Comparison of ENCODE assay signal across 7 mouse cellular contexts in the genomic region with DNA sequence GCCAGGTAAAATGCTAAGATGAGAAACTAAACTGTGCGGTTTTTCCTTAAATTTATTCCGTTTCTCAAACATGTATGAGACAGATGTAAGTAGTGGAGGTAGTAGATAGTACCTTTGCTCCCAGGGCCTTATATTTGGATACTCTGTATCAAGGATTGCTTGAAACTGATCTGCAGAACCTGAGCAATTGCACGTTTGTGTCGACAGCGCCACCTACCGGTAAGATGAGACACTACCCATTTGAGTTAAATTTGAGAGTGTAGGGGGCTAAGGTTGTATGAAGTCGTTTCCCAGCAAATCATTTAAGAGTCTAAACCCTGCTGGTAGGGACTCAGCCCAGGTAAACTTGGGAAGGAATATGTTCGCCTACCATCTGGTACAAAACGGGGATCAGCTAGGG. TPM values are rescaled to one million over a fixed set of nuclear protein-coding genes. Genes with fewer than 3 reads are reported as not detected.
DNase-seq lines count a peak whose midpoint lies in the region; ATAC-seq and TF ChIP-seq lines count a peak whose summit lies in the region.

No protein-coding gene starts in this region.

- no peaks in the 10 kb centered on the region for H3K27me3 ChIP-seq in forebrain, embryonic 15.5 days
- H3K27me3 ChIP-seq in kidney, adult 2 months (replicated peaks; ENCODE audit: control insufficient read depth, insufficient read depth, low read length), result no peaks in the 10 kb centered on the region
- 0 out of 2 replicates have a peak, but pooled peaks cover 4% of the 10 kb centered on the region for H3K27me3 ChIP-seq in liver, embryonic 12.5 days (replicated peaks)

- no peak for TF ChIP-seq POLR2A in kidney, adult 2 months (IDR thresholded peaks at IDR 0.05; ENCODE audit: low read depth, low read length)

- no peaks in the 10 kb centered on the region for H3K9me3 ChIP-seq in forebrain, embryonic 15.5 days
- H3K9me3 ChIP-seq in liver, embryonic 12.5 days (replicated peaks), result no peaks in the 10 kb centered on the region

- H3K27ac ChIP-seq in forebrain, embryonic 15.5 days (replicated peaks), result no peak overlapping the region
- H3K27ac ChIP-seq in kidney, adult 2 months (ENCODE audit: insufficient read depth, low read depth, low read length), result no peak overlapping the region
- no peak overlapping the region for H3K27ac ChIP-seq in liver, embryonic 12.5 days

- peak; percentile 80 for TF ChIP-seq CTCF in kidney, adult 2 months (conservative IDR thresholded peaks at IDR 0.05; ENCODE audit: insufficient read depth, insufficient read length, low read depth, low read length)

- H3K9ac ChIP-seq in forebrain, embryonic 15.5 days (replicated peaks), result no peak overlapping the region
- no peak overlapping the region for H3K9ac ChIP-seq in liver, embryonic 12.5 days

- H3K4me2 ChIP-seq in forebrain, embryonic 15.5 days (replicated peaks), result no peak overlapping the region
- H3K4me2 ChIP-seq in liver, embryonic 12.5 days, result 0 out of 2 replicates have a peak overlapping the region, but pooled peaks have one; percentile 4

- no peaks in the 10 kb centered on the region for H3K4me1 ChIP-seq in forebrain, embryonic 15.5 days
- H3K4me1 ChIP-seq in kidney, adult 2 months (ENCODE audit: control insufficient read depth, insufficient read depth, low read length), result no peaks in the 10 kb centered on the region
- peaks cover 14% of the 10 kb centered on the region for H3K4me1 ChIP-seq in liver, embryonic 12.5 days

- peak; percentile 51; the same call in 1 of the 2 replicates for ATAC-seq in forebrain, embryonic 15.5 days (replicated peaks)
- peak; percentile 13; the same call in 1 of the 2 replicates for ATAC-seq in liver, embryonic 12.5 days
- ATAC-seq in neutrophil, adult 5-6 weeks (ENCODE audit: extremely low read depth, insufficient number of reproducible peaks, low FRiP score, poor library complexity, severe bottlenecking), result peak; percentile 70; the same call in 1 of the 2 replicates

- DNase-seq in 3T3-L1 (ENCODE audit: low read depth, low spot score), result peak; percentile 88
- peak; percentile 70 for DNase-seq in CD4-positive helper T cell, adult 2 months (ENCODE audit: low read depth, low spot score)
- DNase-seq in brain, embryonic 18.5 days (ENCODE audit: low read depth, low spot score), result peak; percentile 22
- DNase-seq in kidney, adult 2 months, result peak; percentile 69

- WGBS in forebrain, embryonic 15.5 days, result 3% methylated on average over 9 of the region's 9 CpGs
- WGBS in kidney, adult 2 months, result 6% methylated on average over 9 of the region's 9 CpGs
- WGBS in liver, embryonic 12.5 days (ENCODE audit: insufficient replicate concordance), result 3% methylated on average over 9 of the region's 9 CpGs

- no peak overlapping the region for H3K4me3 ChIP-seq in forebrain, embryonic 15.5 days
- no peak overlapping the region for H3K4me3 ChIP-seq in kidney, adult 2 months (ENCODE audit: insufficient read depth, low read depth, low read length)
- no peak overlapping the region for H3K4me3 ChIP-seq in liver, embryonic 12.5 days

- no peaks in the 10 kb centered on the region for H3K36me3 ChIP-seq in forebrain, embryonic 15.5 days
- no peaks in the 10 kb centered on the region for H3K36me3 ChIP-seq in kidney, adult 2 months (ENCODE audit: control insufficient read depth, insufficient read depth, low read length)
- no peaks in the 10 kb centered on the region for H3K36me3 ChIP-seq in liver, embryonic 12.5 days

RNA-seq across cellular contexts. Expression of a gene that starts 45.8 kb away (rescaled TPM):
- 16.0 and 20.4 TPM in 2 replicates for polyA plus RNA-seq in forebrain, embryonic 15.5 days (2015; fragmentation: Nextera tagmentation; extraction: Ambion mirVana)
- 35.8 and 40.8 TPM in 2 replicates for polyA plus RNA-seq in kidney, adult 2 months (2012; rRNA removed)
- polyA plus RNA-seq in liver, embryonic 12.5 days (2016; fragmentation: Nextera tagmentation; extraction: Ambion mirVana), result 6.3 and 6.6 TPM in 2 replicates
- 26.4 and 29.8 TPM in 2 replicates for total RNA-seq in neutrophil, adult 5-6 weeks (2017)

RNA-seq across cellular contexts. Expression of a gene that starts 46.2 kb away (rescaled TPM):
- not detected in 2 replicates for polyA plus RNA-seq in forebrain, embryonic 15.5 days (2015; fragmentation: Nextera tagmentation; extraction: Ambion mirVana)
- polyA plus RNA-seq in kidney, adult 2 months (2012; rRNA removed), result 0.16 and 0.41 TPM in 2 replicates
- polyA plus RNA-seq in liver, embryonic 12.5 days (2016; fragmentation: Nextera tagmentation; extraction: Ambion mirVana), result 0.59 and 0.63 TPM in 2 replicates
- total RNA-seq in neutrophil, adult 5-6 weeks (2017), result 11.8 and 14.4 TPM in 2 replicates

Comparison
In these comparisons a context has a peak if more than half of its experiments do, and no peak if none do; other contexts are left out.
1. DNase-seq: peak in every context shown above with its lines; median percentile 88 in 3T3-L1; 70 in CD4-positive helper T cell, adult 2 months; 69 in kidney, adult 2 months; 22 in brain, embryonic 18.5 days.
2. ATAC-seq: peak in every context shown above with its lines; median percentile 70 in neutrophil, adult 5-6 weeks; 51 in forebrain, embryonic 15.5 days; 13 in liver, embryonic 12.5 days.